Mouse (Mus musculus) kidney, adult 8-10 months (tissue): ENCODE measurements around the gene Olfr314.
"Not testable (repeated sequence)": the region's sequence is repeated elsewhere in the genome, so short reads cannot be mapped to it uniquely, and the experiment has no call there.

ENCODE experiments used
- DNase-seq, 2 experiments: peaks; one replicate each; pipeline ENCODE4 v3.0.0; 2022

Olfr314 gene

DNA sequence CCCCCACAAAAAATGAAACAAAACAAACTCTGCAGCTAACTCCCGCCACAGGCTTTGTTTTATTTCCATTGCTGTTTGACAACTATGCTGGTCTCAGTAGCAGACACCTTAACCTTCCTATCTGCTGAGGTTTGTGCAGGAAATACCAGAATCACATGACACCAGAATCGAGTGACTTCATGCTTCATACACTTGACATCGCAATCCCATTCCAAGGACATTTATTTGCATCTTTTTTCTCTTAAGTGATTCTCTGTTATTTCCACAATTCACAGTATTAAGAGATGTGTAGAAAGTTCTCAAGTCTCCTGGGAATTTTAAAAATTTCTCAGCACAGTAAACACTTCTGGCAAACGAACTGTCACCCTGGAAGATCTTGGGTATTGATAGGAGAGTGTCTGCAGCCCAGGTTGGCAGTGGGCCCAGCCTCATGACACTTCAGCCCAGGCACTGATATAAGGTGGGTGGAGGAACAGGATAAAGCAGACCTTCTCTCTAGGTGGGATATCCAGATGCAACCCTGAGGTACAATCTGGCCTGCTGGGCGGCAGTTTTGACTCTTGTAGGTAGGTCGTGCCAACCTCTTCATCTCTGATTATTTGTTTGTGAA lies at the start of gene Olfr314:
Olfr314 (plus strand) TSS at position 473 of the 610 bp plus-strand sequence.
- no peak for DNase-seq

DNA sequence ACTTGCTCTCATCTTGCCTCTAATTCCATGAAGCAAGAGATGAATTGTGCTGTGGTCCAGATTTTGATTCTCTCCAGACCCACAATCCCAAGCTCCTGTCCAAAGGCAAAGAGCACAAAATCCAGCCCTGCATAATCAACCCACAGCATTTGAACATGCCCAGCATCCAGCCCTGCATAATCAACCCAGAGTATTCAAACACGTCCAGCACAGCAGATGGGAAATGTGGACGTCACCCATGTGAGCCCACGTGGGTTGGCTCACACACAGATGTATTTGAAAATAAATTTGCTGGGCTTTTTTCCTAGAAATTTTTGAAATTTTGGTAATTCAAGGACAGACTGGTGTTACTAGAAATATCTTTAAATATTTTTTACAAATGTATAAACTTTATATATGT lies 49.4 kb upstream of the Olfr314 start:
- DNase-seq, result no peak

DNA sequence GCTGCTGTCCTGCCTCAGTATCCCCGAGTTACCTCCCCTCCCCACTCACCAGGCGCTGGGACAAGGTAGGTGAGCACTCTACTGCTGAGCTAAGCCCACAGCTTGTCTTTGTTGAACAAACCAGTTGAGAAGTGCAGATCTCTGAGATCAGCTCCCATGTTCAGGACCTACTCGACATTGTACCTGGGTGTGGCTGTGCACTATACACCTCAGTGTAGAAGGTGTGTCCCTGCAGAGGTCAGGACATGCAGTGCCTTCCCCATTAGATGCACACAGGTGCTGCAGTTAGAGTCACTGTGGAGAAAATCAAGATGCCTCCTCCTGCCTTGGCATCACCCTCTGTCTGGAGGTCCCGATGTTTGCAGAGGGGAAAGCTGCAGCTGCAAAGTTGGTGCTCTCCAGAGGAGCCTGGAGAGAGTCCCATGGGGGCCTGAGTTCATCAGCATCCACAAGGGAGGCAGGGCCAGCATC lies 43.9 kb upstream of the Olfr314 start, which contains the start of gene Olfr317:
Olfr317 (minus strand) TSS at position 421 of the 471 bp plus-strand sequence.
- DNase-seq, result no peak

DNA sequence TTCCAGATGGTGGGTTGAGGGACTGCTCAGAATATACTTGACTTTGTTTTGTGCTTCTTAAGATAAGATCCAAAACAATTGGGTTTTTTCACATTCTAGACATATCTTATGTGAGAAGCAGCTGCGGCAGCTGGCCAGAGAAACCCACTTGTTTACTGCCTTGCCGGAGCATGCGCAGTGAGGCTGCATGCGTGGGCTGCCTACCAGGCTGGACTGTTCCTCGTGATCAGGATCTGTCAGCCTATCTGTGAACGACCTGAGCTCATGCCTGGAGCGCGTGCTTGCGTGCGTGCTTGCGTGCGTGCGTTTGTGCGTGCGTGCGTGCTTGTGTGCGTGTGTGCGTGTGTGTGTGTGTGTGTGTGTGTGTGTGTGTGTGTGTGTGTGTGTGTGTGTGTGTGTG lies 31.7 kb upstream of the Olfr314 start:
- not testable (repeated sequence) for DNase-seq

DNA sequence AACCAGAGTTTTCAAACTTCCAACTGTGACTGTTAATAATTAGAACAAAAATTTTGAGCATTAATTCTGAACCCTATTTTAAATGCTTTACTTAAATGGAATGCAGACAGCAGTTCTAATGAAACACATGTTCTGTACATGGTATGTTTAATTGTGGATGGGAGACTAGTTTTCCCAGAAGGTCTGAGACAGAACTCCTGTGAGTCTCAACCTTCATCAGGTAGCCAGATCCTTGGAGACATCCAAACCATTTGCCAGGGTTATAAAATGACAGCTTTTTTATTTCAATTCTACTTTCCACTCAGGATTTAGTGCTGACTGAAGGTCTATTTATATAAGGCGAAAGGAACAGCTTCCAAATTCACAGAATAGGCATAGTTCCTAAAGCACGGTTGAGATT lies 30.3 kb upstream of the Olfr314 start, which contains the start of gene Olfr316:
Olfr316 (plus strand) TSS at position 301 of the 400 bp plus-strand sequence.
- no peak for DNase-seq

DNA sequence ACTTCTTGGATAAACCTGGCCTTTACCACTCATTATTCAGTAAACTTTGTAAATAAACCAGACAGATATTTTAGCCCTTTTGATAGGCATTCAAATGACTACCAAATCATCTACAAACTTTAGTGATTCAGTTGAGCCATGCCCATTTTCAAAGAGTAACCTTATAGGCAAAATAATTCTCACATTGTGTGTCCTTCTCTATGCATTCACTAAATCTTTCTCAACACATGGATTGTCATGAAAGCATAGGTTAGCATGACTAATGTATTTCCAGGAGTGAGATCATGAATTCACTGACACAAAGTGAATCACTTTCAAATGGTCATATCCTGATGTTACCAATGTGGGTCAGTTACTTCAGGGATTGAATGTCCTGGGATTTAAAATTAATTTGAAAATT lies 9.9 kb upstream of the Olfr314 start, which contains the start of gene Olfr315:
Olfr315 (plus strand) TSS at position 301 of the 400 bp plus-strand sequence.
- no peak for DNase-seq

DNA sequence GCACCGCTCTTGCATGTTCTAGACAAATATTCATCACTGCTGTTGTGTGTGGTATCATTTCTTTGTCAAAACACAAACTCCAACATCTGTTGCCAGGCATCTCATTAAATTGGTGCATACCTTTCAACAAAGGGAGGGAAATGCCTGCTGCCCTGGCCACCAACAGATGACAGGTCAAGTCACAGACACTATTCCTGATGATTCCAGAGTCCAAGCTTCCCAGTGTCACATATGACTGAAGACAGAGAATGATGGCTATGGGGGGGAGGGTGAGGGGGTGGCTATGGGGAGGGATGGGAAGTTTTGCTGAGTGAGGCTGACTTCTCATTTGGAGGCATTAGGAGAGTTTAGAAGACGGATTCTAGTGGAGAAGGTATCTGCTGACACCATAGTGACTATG lies 1.4 kb downstream of the Olfr314 start:
- DNase-seq, result no peak

DNA sequence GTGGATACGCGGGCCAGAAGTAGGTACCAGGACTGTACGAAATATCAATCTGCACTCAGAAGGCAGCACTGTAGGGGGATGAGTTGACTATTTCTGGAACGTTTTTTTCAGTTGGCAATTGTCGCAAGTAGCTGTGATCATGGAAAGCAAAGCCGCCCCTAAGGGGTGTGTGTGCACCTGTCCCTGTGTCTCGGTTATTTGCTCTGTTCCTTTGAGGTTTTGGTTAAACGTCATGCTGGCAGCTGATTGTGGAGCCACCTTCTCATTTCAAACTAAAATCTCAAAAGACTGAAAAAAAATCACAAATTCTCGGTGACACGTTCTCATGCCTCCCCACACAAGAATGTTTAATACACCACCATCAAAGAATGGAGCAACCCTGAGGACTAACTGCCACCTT lies 4.9 kb downstream of the Olfr314 start:
- DNase-seq, result no peak

DNA sequence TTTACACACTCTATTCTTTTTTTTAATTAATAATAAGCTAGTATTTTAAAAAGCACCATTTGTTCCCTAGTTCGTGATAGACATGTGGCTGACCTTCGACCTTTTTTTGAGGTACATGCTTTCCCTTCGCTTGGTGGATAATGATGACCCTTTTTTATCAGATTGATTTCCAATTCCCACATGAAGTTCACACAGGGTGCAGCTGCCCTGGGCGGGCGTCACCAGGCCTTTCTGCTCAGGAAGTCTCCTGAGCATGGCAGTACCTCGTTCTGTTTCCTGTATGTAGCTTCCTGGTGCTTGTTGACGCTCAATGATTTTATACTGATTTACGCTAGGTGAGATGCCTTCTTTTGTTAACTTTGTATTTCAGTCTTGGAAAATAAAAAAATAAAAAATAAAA lies 5.6 kb downstream of the Olfr314 start:
- DNase-seq, result no peak

DNA sequence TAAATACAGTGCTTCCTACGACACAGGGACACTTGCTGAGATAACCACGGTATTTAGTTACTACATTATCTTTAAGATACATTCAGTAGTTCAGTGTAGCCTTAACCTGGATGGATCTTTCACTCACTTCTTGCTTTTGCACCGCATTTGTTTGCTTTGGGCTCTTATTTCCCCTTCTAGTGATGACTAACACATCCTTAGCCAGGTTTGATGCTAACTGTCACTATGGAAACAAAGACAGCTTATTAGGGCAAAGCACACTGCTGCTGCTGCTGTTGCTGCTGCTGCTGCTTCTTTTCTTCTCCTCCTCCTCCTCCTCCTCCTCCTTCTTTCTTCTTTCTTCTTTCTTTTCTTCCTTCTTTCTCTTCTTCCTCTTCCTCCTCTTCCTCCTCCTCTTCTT lies 6.8 kb downstream of the Olfr314 start:
- DNase-seq, result no peak

DNA sequence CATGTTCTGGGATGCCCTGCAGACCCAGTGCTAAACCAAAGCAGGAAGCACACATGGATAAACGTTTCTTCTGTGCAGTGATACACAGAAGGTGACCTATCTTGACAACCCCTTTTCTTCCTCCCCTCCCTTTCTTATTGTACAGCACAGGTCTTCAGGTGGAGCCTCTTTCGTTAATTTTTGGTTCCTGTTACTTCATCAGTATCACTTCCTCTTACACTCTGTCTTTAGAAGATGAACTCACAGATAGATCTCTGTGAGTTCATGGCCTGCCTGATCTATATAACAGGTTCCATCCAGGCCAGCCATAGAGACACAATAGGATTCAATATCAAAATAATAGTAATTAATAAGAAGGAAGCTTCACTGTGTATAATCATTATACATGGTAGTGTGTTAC lies 7.3 kb downstream of the Olfr314 start:
- DNase-seq, result no peak

DNA sequence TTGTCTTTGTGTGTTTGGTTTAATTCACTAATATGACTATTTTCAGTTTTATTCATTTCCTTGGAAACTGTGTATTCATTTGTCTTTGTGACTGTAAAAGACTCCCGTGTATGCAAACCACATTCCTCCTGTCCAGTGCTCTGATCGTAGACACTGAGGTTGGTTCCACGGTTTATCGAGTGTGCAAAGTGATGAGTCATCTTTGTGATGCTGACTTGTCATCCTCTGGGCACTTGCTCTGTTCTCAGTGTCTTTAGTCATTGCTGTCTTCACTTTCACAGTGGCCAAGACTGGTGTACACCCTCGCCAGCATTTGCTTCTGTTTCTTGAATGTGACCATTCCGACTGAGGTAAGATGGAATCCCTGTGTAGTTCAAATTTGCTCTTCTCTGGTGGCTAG lies 7.9 kb downstream of the Olfr314 start:
- DNase-seq, result no peak

DNA sequence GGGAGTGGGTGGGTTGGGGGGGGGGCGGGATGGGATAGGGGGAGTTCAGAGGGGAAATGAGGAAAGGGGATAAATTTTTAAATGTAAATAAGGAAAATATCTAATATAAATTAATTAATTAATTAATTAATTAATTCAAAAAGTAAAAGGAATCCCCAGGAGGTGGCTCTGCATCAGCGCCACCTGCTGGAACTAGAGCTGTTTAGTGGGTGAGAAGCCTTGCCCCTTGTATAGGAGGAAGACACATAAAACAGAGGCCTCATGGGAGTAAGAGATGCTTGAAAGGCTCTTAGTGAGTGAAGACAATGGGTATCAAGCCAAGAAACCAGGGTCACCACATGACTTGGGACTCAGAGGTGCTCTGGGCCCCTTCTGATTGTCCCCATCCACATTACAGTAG lies 13.1 kb downstream of the Olfr314 start:
- no peak for DNase-seq

DNA sequence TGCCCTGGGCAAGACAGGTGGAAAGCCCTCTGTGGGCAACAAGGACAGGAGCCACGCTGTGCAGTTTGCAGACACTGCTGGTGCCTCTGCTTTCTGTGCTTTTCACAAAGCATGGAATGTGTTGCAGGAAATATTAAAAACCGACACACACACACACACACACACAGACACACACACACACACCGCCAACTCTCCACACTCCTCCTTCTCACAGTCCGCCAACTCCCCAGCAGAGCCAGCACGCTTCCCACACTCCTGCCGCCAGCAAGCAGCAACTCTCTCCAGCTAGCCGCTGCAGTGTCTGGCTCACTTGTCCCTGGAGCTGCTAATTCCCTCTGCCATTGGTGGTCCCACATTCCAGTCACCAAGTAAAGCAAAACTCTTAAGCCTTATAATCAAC lies 14.1 kb downstream of the Olfr314 start:
- no peak for DNase-seq

DNA sequence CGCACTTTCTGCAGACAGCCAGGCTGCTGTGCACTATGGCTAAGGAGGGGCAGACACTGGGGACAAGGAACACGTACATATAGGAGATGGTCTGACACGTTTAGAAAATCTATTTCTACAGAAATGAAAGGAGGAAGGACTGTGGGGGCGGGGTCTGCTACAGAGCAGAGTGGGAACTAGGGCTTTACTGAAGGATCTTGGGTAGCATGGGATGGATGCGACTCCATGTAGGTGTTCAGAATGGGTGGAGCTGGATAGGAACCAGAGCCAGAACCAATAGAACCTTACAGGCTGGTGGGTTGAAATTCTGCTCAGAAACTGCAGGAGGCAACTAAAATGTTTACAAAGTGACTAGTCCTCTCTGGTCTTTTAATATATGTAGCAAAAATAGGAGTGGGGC lies 17.0 kb downstream of the Olfr314 start:
- DNase-seq, result no peak

DNA sequence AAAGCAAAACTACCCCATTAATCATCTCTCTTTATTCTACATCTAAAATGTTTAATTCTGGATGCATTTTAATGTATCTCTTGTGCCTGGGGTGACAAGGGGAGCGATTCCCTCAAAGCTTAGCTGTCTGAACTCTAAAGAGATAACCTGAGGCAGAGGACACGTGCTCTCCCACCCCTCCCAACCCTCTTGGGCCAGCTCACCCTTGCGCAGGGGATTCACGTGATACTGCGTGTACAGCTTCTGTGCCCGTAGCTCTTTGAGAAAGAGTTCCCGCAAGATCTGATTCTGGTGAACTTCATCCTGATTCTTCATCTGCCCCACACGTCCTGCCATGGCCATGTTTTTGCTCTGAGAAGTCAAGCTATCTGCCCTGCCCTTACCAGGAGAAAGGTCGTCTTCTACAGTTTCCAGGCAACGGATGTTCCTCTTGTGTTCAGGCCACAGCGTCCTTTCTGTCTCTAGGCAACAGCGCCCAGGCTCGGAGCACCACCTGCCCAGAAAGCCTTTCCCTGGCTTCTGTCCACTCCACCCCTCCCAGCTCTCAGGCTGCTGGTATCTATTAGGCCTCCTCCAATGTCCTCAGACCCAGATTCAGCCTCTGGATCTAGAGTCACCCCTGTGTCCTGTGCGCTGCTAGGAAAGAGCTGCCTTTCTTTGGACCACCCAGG lies 18.9 kb downstream of the Olfr314 start, which contains the start of gene Fam183b:
Fam183b (minus strand) TSS at position 403 of the 671 bp plus-strand sequence.
- no peak for DNase-seq

DNA sequence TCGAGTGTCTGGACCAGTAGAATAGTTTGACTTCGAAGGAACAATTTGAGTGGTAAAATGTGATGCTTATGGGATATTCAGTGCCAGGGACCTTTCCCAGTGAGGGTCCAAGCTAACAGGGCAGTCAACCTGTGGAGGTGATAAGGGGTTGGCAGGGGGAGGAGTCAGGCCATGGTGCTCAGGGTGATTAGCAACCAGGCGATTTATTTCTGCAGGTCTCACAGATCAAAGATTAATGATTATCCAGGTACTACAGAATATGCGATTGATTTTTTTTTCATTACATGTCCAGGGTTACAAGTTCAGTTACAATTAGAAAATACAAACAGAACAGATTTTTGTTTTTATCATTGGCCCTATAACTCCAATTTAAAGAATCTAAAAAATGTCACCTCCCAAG lies 21.1 kb downstream of the Olfr314 start:
- no peak for DNase-seq

DNA sequence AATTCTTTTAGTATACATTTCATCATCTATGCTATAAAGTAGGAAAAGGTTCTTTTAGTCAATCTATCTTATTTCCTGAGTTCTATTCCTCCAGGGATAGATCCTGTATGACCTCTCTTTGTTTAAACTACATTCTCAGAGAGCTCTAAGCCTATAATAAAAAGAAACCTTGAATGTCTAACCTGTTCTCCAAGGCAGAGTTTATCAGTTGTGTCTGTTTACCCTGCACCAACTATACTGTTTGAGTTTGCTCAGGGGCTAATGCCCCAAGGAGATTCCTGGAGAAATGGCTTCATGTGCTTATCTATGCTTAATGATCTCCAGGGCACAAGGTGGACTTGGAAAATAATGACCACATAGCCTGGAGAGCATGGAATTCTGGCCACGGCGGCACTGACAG lies 21.6 kb downstream of the Olfr314 start:
- DNase-seq, result no peak

DNA sequence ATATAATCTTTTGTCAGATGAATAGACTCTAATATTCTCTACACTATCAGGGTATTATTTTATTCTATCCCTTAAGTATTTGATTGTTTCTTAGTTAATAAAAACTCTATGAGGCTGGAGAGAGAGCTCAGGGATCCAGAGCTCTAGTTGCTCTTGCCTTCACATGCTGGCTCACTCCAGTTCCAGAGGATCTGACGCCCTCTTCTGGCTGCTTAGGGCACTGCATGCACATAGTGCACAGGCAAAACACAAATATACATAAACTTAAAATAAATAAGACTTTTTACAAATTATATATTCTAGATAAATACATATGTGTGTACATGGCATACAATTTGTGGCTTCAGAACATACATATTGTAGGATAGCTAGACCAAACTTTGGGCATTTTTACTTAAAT lies 29.2 kb downstream of the Olfr314 start:
- no peak for DNase-seq

DNA sequence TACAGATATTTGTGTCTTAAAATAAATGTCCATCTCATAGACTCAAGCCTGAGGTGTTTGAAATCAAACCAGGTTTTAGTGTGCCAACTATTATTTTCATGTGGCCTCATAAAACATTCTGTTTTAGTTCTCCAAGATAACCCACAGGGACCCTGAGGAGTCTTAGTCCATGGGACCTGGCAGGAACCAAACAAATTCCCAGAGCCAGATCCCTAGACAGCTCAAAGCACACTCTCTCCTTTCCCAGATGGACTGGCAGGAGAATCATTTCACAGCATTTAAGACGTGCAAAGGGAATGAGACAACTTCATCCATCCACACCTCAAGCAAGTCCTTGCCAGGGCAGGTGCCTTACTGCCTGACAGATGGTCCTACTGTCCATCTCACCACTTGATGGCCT lies 31.9 kb downstream of the Olfr314 start, which contains the start of gene Olfr313:
Olfr313 (plus strand) TSS at position 301 of the 400 bp plus-strand sequence.
- DNase-seq, result not testable (repeated sequence)

DNA sequence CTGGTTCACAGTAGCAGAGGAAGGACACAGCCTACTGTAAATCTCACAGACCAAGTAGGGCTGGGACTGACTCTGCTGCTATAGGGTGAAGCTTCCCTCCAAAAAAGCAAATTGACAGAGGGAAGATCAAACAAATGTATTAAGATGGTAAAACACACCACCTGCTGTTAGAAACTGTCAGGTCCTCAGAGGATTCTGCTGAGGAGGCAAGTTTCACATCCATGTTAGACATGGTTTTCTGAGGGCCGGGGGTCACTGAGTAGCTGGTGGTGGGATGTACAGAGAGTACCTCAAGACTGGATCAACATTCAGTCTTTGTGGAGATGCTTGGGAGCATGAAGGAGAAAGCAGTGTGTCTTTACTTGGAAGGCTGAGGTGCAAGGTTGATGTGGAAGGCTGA lies 32.9 kb downstream of the Olfr314 start:
- DNase-seq, result no peak

DNA sequence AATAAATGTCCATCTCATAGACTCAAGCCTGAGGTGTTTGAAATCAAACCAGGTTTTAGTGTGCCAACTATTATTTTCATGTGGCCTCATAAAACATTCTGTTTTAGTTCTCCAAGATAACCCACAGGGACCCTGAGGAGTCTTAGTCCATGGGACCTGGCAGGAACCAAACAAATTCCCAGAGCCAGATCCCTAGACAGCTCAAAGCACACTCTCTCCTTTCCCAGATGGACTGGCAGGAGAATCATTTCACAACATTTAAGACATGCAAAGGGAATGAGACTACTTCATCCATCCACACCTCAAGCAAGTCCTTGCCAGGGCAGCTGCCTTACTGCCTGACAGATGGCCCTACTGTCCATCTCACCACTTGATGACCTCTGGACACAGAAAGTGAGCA lies 46.2 kb downstream of the Olfr314 start, which contains the start of gene Olfr312:
Olfr312 (plus strand) TSS at position 301 of the 400 bp plus-strand sequence.
- not testable (repeated sequence) for DNase-seq

DNA sequence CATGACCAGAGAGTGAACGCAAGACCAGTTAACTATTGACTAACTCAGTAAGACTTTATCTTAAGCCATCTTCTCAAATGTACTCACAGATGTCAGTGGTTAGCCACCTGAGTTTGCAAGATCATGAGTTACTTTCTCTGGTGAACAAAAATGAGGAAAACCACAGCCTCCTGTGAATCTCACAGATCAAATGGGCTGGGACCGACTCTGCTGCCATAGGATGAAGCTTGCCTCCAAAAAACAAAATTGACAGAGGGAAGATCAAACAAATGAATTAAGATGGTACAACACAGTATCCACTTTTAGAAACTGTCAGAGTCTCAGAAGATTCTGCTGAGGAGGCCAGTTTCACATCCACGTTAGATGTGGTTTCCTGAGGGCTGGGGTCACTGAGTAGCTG lies 47.0 kb downstream of the Olfr314 start:
- no peak for DNase-seq

DNA sequence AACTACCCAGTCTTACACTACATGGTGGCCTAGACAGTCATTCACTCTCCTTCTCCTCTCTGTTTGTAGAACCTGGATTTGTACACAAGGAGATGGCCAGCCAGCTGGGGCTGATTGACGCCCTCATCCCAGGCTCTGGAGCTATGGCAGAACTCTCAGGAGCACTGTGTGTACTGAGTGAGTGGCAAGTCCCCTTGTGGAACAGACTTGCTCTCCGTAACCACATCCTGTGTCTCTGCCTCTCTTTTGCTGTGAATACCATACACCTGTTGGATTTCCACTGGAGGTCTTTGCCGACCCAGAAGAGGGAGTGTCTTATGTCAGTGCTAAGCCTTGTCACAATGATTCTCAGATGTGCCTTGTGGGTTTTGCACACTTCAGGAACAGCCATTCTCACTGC lies 49.8 kb downstream of the Olfr314 start:
- DNase-seq, result not testable (repeated sequence)
